Mouse (Mus musculus) MEL (cell line): ENCODE results near the gene Erh. TPM values are rescaled to one million over a fixed set of nuclear protein-coding genes. Genes with fewer than 3 reads are reported as not detected.

Source experiments
- DNase-seq: peaks from one replicate; pipeline ENCODE4 v3.0.0; 2011; ENCODE audit warnings: low read depth, low spot score
- H3K27ac ChIP-seq: 2 replicates; pipeline ENCODE4 v1.5.1; 2012; ENCODE audit warnings: low read depth, mild to moderate bottlenecking, control low read depth, low read length, moderate library complexity; ENCODE audit not compliant: control insufficient read depth
- H3K27me3 ChIP-seq, 2 experiments: fragments of 150-350 bp in 1 of 2; sonication (generic) in 1 of 2; 2 replicates each; pipeline ENCODE4 v1.6.1; 2012; ENCODE audit warnings: low read length in 2 of 2, mild to moderate bottlenecking in 2 of 2, improper control_type of control experiment in 1 of 2, moderate library complexity in 1 of 2; ENCODE audit not compliant: insufficient read depth in 2 of 2, control insufficient read depth in 1 of 2
- H3K36me3 ChIP-seq, 2 experiments: 2 replicates each; pipeline ENCODE4 v1.6.1; 2012 to 2014; ENCODE audit warnings: low read length in 2 of 2, improper control_type of control experiment in 1 of 2, inconsistent platforms in 1 of 2, mild to moderate bottlenecking in 1 of 2; ENCODE audit not compliant: insufficient read depth in 2 of 2, control insufficient read depth in 1 of 2
- H3K4me1 ChIP-seq, 2 experiments: fragments of 150-350 bp in 1 of 2; sonication (generic) in 1 of 2; 2 replicates each; pipeline ENCODE4 v1.6.1; 2012; ENCODE audit warnings: low read length in 2 of 2, improper control_type of control experiment in 1 of 2, mild to moderate bottlenecking in 1 of 2; ENCODE audit not compliant: insufficient read depth in 2 of 2, control insufficient read depth in 1 of 2
- H3K4me3 ChIP-seq, 2 experiments: fragments of 150-350 bp in 1 of 2; sonication (generic) in 1 of 2; 2 replicates each; pipeline ENCODE4 v1.5.1; 2012; ENCODE audit warnings: low read depth in 2 of 2, low read length in 2 of 2, mild to moderate bottlenecking in 2 of 2, moderate library complexity in 2 of 2, control low read depth in 1 of 2, improper control_type of control experiment in 1 of 2; ENCODE audit not compliant: control insufficient read depth in 1 of 2, insufficient read depth in 1 of 2
- H3K79me2 ChIP-seq: 2 replicates; pipeline ENCODE4 v1.6.1; 2012; ENCODE audit warnings: mild to moderate bottlenecking, low read length, moderate library complexity; ENCODE audit not compliant: control insufficient read depth, poor library complexity, insufficient read depth
- H3K9ac ChIP-seq: 2 replicates; pipeline ENCODE4 v1.6.1; 2012; ENCODE audit warnings: low read depth, mild to moderate bottlenecking, control low read depth, low read length, moderate library complexity; ENCODE audit not compliant: control insufficient read depth, poor library complexity, severe bottlenecking
- H3K9me3 ChIP-seq: fragments of 150-350 bp; sonication (generic); replicated peaks from 2 replicates; pipeline ENCODE4 v1.6.1; 2012; ENCODE audit warnings: mild to moderate bottlenecking, low read length, improper control_type of control experiment, moderate library complexity; ENCODE audit not compliant: insufficient read depth
- CHD2 ChIP-seq: IDR thresholded peaks from 2 replicates; pipeline ENCODE4 v1.6.1; 2011; ENCODE audit warnings: low read length, improper control_type of control experiment
- CTCF ChIP-seq, 3 experiments: IDR thresholded peaks in 2 of 3; conservative IDR thresholded peaks in 1 of 3; 2 replicates each; pipeline ENCODE4 v1.5.1; 2011 to 2012; ENCODE audit warnings: low read length in 3 of 3, low read depth in 2 of 3, mild to moderate bottlenecking in 2 of 3, improper control_type of control experiment in 1 of 3, inconsistent platforms in 1 of 3, mixed read lengths in 1 of 3, moderate library complexity in 1 of 3; ENCODE audit not compliant: control insufficient read depth in 1 of 3, insufficient read depth in 1 of 3, poor library complexity in 1 of 3, severe bottlenecking in 1 of 3
- ETS1 ChIP-seq: IDR thresholded peaks from 2 replicates; pipeline ENCODE4 v1.6.1; 2012; ENCODE audit warnings: low read depth, mild to moderate bottlenecking, inconsistent platforms, low read length, improper control_type of control experiment, moderate library complexity
- GATA1 ChIP-seq: IDR thresholded peaks from 2 replicates; pipeline ENCODE4 v1.6.1; 2011; ENCODE audit warnings: low read depth, low read length, improper control_type of control experiment
- JUND ChIP-seq: IDR thresholded peaks from 2 replicates; pipeline ENCODE4 v1.6.1; 2011; ENCODE audit warnings: low read depth, mild to moderate bottlenecking, improper control_type of control experiment, low read length
- MEF2A ChIP-seq: IDR thresholded peaks from 2 replicates; pipeline ENCODE4 v1.6.1; 2014; ENCODE audit warnings: low read depth, mild to moderate bottlenecking, inconsistent platforms, low read length, improper control_type of control experiment; ENCODE audit not compliant: poor library complexity, insufficient replicate concordance, severe bottlenecking; ENCODE audit errors: extremely low read depth
- MXI1 ChIP-seq: IDR thresholded peaks from 2 replicates; pipeline ENCODE4 v1.6.1; 2011; ENCODE audit warnings: mild to moderate bottlenecking, low read depth, low read length, improper control_type of control experiment
- MYC ChIP-seq: IDR thresholded peaks from 2 replicates; pipeline ENCODE4 v1.6.1; 2011; ENCODE audit warnings: low read depth, mild to moderate bottlenecking, low read length, improper control_type of control experiment, moderate library complexity
- NELFE ChIP-seq: IDR thresholded peaks from 2 replicates; pipeline ENCODE4 v1.6.1; 2011; ENCODE audit warnings: low read depth, low read length, improper control_type of control experiment
- NRF1 ChIP-seq: IDR thresholded peaks from 2 replicates; pipeline ENCODE4 v1.6.1; 2014; ENCODE audit warnings: low read depth, mild to moderate bottlenecking, inconsistent platforms, low read length, improper control_type of control experiment, moderate library complexity; ENCODE audit not compliant: poor library complexity, insufficient read depth, severe bottlenecking
- POLR2A ChIP-seq, 2 experiments: IDR thresholded peaks; 2 replicates each; pipeline ENCODE4 v1.6.1; 2011 to 2012; ENCODE audit warnings: low read length in 2 of 2, mild to moderate bottlenecking in 2 of 2, control low read depth in 1 of 2, improper control_type of control experiment in 1 of 2, low read depth in 1 of 2, moderate library complexity in 1 of 2; ENCODE audit not compliant: control insufficient read depth in 1 of 2, insufficient read depth in 1 of 2, poor library complexity in 1 of 2
- SMC3 ChIP-seq: IDR thresholded peaks from 2 replicates; pipeline ENCODE4 v1.6.1; 2011; ENCODE audit warnings: low read depth, low read length, improper control_type of control experiment
- UBTF ChIP-seq: IDR thresholded peaks from 2 replicates; pipeline ENCODE4 v1.6.1; 2012; ENCODE audit warnings: low read depth, mild to moderate bottlenecking, inconsistent platforms, low read length, improper control_type of control experiment, moderate library complexity, borderline replicate concordance; ENCODE audit not compliant: insufficient read depth
- USF2 ChIP-seq, 2 experiments: IDR thresholded peaks; 2 replicates each; pipeline ENCODE4 v1.6.1; 2011 to 2012; ENCODE audit warnings: improper control_type of control experiment in 2 of 2, low read length in 2 of 2, borderline replicate concordance in 1 of 2, inconsistent platforms in 1 of 2, low read depth in 1 of 2, mild to moderate bottlenecking in 1 of 2; ENCODE audit not compliant: insufficient read depth in 1 of 2
- ZC3H11A ChIP-seq: IDR thresholded peaks from 2 replicates; pipeline ENCODE4 v1.6.1; 2012; ENCODE audit warnings: low read depth, mild to moderate bottlenecking, inconsistent platforms, low read length, improper control_type of control experiment
- ZKSCAN1 ChIP-seq: IDR thresholded peaks from 2 replicates; pipeline ENCODE4 v1.6.1; 2012; ENCODE audit warnings: low read depth, mild to moderate bottlenecking, inconsistent platforms, low read length, improper control_type of control experiment, moderate library complexity
- polyA plus RNA-seq, 2 experiments: library from polyadenylated mRNA; stranded (reverse) in 1 of 2; unstranded in 1 of 2; fragments of >175 nt in 1 of 2; fragments of >200 nt in 1 of 2; gene quantifications; 2 replicates each; pipeline versions ENCODE4 v1.2.1 to v1.2.4; 2012; ENCODE audit warnings: low replicate concordance in 2 of 2, low read depth in 1 of 2; ENCODE audit not compliant: insufficient read length in 2 of 2, insufficient read depth in 1 of 2, missing spikeins in 1 of 2
- total RNA-seq: library from RNA; depleted of rRNA; stranded (reverse); fragments of 300-350 nt; gene quantifications from 2 replicates; pipeline ENCODE4 v1.2.3, GENCODE M21; 2012

Erh gene
- total and polyA plus RNA-seq, 3 experiments = 299 to 343 TPM; not detected in 1

- no peak overlapping the region for H3K27ac ChIP-seq
- H3K27me3 ChIP-seq = no peaks in the 10 kb centered on the region
- TF ChIP-seq GATA1 = 0 out of 2 replicates have a peak, but pooled peaks have one; percentile 9
- no peak for TF ChIP-seq ETS1
- TF ChIP-seq, all 39 proteins: peak for 1
- Histone ChIP-seq H3K79me2 (no peaks in the 10 kb centered on the region), H3K4me1 (peaks cover 8 to 25% of the 10 kb centered on the region in 2 experiments), H3K9me3 (no peaks in the 10 kb centered on the region), H3K9ac (no peak overlapping the region), H3K4me3 (no peak overlapping the region), H3K36me3 (peaks cover 0 to 12% of the 10 kb centered on the region in 2 experiments; a peak in 2 of 4 replicates)
- DNase-seq = peak; percentile 46
These were observed 41.7 kb downstream of the Erh start for GRCm38 (mm10) chr12:80602432-80602831.

- H3K27ac ChIP-seq = no peak overlapping the region
- no peak for TF ChIP-seq CTCF (IDR thresholded peaks at IDR 0.05 in 2 of 3, conservative IDR thresholded peaks at IDR 0.05 in 1 of 3; ENCODE audit: control insufficient read depth in 1 of 3, insufficient read depth in 1 of 3, low read depth in 2 of 3, low read length in 3 of 3, poor library complexity in 1 of 3, severe bottlenecking in 1 of 3)
- TF ChIP-seq SMC3 = no peak
- no peak for TF ChIP-seq UBTF
- no peak for TF ChIP-seq ZKSCAN1
- no peak for TF ChIP-seq MEF2A
- no peak for TF ChIP-seq ZC3H11A
- TF ChIP-seq POLR2A (IDR thresholded peaks at IDR 0.05; ENCODE audit: control insufficient read depth in 1 of 2, insufficient read depth in 1 of 2, low read depth in 1 of 2, low read length in 2 of 2, poor library complexity in 1 of 2) = no peak
- no peak for TF ChIP-seq MYC
- TF ChIP-seq NELFE = no peak
- TF ChIP-seq NRF1 = no peak
- TF ChIP-seq CHD2 = no peak
- no peak for TF ChIP-seq MXI1
- TF ChIP-seq JUND = no peak
- no peak for TF ChIP-seq USF2 (IDR thresholded peaks at IDR 0.05; ENCODE audit: borderline replicate concordance in 1 of 2, insufficient read depth in 1 of 2, low read depth in 1 of 2, low read length in 2 of 2)
These were observed 42.4 kb downstream of the Erh start for GRCm38 (mm10) chr12:80601597-80602269.

More at GRCm38 (mm10) chr12:80601597-80602269, 42.4 kb downstream of the Erh start:
- no peak overlapping the region for H3K9ac ChIP-seq
- DNase-seq = no peak
- peaks cover 8 to 25% of the 10 kb centered on the region in 2 experiments for H3K4me1 ChIP-seq
- no peaks in the 10 kb centered on the region for H3K27me3 ChIP-seq
- no peaks in the 10 kb centered on the region for H3K9me3 ChIP-seq
- H3K4me3 ChIP-seq = no peak overlapping the region
- no peaks in the 10 kb centered on the region for H3K79me2 ChIP-seq
- peaks cover 0 to 12% of the 10 kb centered on the region in 2 experiments; a peak in 2 of 4 replicates for H3K36me3 ChIP-seq
